Mouse (Mus musculus): ENCODE measurements around the gene Depp1.

- TF ChIP-seq CTCF (IDR thresholded peaks at IDR 0.05; ENCODE audit: low read depth): no peak
- TF ChIP-seq EP300 (IDR thresholded peaks at IDR 0.05; ENCODE audit: low read depth): no peak
Observed at GRCm38 (mm10) chr6:116633741-116634695, 16.4 kb upstream of the Depp1 start.

All from liver, embryonic 14.5 days (tissue).